Mouse (Mus musculus) kidney, adult 9 months (tissue): ENCODE data around the gene Ptprg.

Source experiments
- DNase-seq: peaks from one replicate; pipeline ENCODE4 v3.0.0; 2022

Gene Ptprg

DNA sequence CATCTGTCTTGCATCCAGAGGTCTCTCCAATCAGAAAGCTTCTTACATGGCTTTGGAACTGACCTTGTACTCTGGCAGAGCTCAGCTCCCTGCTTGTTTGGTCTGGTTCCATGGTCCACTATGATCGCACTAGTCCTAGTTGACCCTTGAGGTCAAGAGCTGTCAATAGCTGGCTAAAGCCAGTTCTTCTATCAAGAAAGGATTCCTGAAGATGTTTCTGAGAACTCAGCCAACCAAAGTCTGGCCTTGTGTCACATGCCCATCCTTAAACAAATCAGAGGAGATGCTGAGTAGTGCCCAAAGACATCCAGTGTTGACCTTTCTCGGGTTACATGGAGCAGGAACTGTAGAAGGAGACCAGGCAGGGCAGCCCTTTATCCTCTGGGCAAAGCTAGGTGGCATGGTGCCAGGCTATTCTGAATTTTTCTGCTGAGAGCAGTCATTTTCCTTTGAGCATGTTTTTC, 559.2 kb downstream of the Ptprg start:
- DNase-seq = peak; percentile 96

DNA sequence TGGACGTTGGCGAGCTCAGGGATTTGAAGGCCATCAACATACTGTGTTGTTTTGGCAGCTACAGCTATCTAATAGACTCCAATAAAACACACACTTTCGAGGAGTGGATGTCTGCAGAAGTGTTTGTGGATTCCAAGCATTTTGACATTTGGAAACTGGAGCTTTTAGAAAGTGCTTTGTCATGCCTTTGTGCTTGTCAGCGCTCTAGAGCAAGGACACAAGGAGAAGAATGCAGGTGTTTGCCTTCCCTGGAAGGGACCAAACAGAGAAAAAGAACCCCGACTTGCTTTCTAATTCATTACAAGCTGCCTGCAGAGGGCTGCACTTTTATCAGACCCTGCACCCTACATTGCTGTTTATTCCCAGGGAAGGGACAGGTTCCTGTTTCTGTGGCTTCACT, 560.0 kb downstream of the Ptprg start:
- peak; percentile 45 for DNase-seq

DNA sequence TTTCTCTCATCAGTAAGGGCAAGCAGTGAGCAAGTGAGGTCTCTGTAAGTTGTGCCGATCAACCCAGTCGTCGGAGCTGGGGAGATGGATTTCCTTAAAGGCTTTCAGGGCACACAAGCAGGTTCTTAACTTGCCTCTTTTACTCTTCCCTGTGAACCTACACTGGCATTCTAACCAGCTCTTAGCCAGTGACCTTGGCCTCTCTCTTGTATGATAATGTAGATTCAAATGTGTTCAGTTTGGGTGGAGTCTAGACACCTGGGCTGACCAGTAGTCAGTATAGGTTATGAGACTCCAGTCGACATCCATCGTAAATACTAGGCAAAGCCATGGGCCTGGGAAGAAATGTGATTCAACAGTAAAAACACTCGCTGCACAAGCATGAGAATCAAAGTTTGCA, 560.7 kb downstream of the Ptprg start:
- DNase-seq = no peak

DNA sequence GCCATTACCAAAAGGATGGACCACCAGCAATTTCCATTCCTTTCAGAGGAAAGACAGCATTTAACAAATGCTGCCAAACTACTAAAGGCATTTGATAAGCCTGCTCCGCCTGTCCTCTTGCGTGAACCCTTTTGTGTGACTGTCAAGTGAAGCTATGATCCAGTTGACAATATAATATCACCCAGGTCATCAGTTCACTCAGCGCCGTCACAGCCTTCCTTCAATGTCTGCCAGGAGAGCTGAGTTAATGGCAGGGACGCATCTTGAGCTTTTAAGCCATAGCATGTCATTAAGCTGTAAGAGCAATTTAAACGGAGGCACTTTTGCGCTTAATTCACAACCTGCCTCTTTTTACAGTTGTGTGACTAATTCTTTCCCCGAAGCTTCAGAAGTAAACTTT, 565.9 kb downstream of the Ptprg start:
- no peak for DNase-seq

DNA sequence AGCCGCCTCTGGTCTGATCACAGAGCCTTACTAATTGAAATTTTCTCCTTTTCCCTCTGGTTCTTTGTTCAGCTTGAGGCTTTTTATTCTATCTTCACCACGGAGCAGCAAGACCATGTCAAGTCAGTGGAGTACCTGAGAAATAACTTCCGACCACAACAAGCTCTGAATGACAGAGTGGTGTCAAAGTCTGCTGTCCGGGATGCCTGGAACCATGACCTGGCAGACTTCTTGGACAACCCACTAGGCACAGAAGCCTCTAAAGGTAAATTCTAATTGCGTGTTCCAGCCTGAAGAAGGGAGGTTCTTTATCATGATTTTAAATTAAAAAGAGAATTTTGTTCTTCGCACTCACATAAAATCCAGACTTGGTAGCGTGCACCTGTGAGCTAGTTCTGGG, 568.6 kb downstream of the Ptprg start:
- peak; percentile 59 for DNase-seq

DNA sequence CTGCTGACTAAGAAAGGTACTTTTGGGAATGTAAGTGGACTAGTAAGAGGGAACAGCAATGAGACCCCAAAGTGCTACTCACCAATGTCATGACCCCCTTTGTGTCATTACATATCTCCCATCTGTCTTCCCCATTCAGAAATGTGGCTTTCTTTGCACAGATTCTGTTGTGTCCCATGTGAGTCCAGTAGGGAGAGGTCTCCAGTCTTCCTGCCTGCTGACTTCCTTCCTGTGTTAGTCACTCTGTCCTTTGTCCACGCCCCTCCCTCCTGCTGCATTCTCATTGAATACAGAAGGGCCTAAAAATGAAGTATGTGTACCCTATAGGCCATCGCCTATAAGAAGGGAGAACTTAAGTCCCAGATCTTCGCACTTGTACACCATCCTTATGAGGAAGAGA, 571.4 kb downstream of the Ptprg start:
- DNase-seq = no peak

DNA sequence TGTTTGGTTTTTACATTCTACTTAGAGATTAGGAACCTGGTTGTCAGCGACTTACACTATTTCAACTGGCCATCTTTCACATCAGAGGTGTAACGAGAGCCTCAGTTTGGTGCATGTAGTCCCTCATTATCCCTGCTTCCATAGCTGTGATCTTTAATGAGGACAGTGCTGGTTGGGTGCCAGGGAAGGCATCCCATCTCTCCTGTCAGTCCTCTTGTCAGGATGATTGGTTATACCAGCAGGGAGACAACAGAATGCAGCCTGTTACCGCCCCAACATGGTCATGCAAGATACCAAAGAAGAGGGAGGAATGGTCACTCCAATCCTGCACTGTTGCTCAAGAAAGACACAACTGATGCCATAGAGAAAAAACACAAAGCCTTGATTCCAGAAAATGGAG, 574.6 kb downstream of the Ptprg start:
- no peak for DNase-seq

DNA sequence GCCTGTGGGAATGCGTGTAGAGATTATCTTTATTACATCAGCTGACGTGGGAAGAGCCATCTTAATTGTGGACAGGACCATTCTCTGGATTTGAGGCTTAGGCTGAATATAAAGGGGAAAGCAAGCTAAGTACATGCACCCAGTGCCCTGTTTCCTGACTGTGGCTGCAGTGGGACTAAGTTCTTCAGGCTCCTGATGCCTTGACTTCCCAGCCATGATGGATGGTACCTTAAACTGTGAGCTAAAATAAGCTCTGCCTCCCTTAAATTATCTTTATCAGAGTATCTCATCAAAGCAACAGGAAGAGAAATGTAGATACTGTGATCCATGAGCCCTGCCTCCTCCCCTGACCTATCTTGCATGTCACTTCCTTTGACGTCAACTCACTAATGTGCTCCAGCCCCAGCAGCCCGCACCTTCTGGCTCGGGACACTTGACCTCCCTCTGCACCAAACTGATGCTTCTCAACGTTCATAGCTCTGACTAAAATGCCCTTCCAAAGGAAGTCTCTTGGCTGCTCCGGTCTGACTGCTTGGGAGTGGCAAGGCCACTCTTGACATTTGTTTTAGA, 578.8 kb downstream of the Ptprg start:
- DNase-seq = peak; percentile 66

DNA sequence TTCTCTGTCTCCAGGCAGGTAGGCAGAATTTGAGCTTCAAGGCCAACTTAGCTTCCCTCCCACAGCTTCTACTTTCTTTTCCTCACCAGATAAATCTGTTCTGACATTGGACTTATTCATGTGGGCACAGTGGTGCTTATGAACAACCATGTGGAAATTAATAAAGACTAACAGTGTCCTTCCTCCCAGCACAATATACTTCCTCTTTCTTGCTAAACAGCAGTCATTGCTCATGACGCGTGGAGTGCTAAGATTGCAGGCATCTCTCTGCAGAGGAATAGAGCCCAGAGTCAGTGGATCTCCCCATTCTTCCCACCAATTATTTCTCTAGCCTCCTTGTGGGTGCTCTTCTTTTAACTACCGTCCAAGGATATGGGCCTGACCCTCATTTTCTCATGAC, 579.8 kb downstream of the Ptprg start:
- DNase-seq = no peak

DNA sequence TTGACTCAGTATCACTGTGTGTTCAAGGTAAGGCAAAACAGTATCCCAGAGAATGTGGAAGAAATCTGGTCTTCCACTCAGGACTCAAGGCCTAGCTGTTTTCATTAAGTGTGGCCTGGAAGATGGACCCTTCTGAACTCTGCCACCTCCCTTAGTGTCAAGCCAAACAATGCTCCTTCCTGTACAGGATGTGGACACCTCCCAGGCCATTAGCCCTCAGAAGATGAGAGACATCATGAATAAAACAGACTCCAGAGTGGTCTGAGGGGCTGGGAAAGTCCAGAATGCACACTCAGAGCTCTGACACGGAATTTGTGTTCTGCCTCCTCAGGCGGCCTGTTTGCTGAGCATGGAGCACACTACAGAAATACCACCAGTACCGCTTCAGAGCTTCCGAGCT, 581.2 kb downstream of the Ptprg start:
- peak; percentile 45 for DNase-seq

DNA sequence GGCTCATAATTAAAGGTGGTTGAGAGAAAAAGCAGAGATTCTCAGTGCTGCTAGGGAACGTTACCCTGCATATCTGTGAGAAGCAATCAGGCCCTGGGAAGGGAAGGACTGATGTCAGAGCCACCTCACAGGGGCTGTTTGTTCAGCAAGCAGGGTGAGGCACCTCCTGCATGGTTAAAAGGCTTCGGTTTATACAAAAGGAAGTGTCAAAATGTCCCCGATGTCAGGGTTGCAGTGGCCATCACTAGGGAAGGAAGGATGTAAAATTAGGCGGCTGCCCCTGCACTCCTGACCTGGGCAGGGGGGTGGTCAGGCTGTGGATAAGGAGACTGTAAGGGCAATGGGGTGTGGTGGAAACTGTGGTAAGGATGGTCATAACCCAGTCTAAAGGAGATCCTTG, 583.2 kb downstream of the Ptprg start:
- peak; percentile 27 for DNase-seq

DNA sequence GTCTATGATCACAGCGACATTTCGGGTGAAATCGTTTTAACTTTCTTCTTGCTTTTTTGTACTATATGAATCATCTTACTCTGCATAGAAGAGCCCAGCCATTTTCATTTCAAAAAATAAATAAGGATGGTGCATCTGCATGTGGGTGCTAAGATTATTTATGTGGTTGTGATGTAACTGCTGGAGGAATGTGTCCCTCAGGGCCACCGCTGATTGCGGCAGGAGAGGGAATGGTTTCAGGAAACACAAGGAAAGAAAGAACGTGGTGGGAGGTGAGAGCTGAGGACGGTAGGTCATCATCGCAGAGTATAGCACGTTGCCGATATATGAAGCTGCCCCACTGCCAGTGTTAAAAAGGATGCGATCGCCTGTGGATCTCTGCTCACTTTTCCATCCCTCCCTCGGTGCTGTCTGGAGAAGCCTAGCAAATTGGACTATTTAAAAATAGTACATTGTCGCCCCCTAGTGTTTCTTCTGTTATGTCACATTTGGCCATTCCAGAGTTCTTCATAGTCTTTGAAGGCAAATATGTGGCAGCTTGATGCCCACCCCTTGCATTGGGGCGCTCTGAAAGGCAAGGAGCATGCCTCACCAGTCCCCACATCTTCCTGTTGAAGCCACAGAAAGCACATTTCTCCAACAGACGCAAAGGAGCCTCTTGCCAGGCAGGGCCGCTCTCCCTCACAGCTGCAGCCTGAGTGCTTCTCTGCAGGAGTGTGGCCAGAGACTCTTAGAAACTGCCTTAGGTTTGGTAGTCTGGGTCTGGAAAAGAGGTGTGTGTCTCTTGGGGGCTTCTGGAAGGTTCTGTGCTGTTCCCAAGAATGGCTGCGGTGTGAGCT, 586.5 kb downstream of the Ptprg start:
- DNase-seq = peak; percentile 82

DNA sequence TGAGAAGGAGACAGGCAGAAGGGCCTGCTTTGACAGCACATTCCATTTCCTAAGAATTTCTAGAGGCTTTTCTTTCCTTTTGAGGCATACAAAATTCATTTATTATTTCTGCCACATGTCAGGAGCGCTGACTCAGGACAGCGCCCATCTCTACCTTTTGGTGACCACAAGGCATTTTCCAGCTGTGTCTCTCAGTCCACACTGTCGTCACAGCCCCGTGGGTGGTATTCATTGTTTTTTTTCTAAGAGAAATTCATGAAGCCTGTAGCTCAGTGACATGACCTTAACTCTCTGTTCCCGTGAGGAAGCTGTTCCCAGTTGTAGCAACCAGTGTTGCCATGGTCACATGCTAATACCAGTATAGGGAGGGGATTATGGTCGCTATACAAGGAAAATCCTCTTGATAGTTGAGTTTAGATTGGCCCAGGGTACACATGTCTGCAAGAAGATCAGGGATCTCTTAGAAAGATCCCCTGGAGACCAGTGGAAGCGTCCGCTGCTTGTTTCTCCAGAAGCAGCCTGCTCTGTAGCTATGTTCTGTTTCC, 590.7 kb downstream of the Ptprg start:
- no peak for DNase-seq

DNA sequence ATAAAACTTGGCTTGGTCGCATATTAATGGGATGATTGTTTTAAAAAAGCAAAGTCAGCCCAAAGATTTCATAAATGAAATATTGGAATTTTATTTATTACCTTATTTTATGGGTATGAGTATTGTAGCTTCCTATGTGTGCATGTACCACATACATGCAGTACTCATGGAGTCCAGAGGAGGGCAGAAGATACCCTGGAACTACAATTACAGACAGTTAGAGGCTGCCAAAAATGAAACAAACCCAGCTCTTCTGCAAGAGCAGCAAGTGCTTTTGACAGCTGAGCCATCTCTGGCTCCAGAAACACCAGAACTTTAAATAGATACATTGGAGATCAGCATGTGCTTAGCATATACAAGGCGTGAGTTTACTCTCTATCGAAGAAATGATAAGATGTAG, 592.6 kb downstream of the Ptprg start:
- no peak for DNase-seq

DNA sequence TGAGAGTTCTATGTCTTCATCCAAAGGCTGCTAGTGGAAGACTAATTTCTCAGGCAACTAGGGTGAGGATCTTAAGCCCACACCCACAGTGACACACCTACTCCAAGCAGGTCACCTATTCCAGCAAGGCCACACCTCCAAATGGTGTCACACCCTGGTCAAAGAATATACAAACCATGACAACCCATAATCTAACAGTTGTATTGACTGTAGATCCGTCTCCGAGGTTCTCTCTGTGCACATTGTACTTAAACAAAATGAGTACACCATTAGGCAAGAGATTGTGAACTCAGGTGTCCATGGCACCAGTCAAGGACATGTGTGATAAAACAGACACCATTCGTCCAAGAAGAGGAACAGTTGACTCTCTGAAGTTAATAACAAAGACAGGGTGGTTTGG, 596.2 kb downstream of the Ptprg start:
- no peak for DNase-seq

DNA sequence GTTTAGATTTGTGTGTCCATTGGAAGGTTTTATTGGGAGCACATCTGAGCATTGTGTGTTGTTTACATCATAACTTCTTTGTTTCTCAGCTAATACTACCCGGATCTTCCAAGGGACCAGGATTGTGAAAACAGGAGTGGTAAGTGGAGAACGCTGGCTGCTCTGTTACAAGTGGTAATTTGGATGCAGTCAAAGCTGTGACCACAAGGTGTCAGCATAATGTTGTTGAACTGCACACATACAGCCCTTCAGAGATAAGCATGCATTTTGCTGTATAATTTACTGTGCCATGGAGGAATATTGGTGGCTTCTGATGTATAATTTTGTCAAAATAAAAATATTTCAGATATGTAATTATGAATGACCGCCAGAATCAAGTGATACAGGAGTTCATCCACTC, 598.6 kb downstream of the Ptprg start:
- DNase-seq = peak; percentile 67

DNA sequence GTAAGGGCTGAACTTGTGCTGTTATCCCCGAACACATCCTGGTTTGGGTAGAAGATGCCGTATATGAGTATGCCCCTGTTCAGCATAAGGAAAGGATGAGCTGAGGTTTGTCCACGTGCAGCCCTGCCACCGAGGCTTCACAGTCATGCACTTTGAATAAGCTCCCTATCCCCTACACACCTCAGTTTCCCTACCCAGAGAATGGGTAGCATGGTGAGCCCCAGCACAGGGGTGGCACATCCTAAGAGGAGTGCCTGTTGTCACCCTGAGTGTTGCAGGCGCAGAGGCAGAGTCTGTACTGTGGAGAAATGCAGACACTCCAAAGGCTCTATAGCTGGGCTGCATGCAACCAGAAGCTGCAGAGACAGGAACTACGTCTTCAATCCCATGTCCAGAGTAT, 599.4 kb downstream of the Ptprg start:
- DNase-seq = no peak

DNA sequence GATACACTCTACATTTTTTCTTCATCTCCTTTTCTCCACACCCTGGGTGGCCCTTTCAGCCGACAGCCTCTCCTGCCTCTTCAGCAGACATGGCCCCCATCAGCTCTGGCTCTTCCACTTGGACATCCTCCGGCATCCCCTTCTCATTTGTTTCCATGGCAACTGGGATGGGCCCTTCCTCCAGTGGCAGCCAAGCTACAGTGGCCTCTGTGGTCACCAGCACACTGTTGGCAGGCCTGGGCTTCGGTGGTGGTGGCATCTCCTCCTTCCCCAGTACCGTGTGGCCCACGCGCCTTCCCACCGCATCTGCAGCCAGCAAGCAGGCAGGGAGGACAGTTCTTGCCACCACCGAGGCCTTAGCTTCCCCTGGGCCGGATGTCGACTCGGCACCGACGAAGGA, 600.3 kb downstream of the Ptprg start:
- DNase-seq = no peak

DNA sequence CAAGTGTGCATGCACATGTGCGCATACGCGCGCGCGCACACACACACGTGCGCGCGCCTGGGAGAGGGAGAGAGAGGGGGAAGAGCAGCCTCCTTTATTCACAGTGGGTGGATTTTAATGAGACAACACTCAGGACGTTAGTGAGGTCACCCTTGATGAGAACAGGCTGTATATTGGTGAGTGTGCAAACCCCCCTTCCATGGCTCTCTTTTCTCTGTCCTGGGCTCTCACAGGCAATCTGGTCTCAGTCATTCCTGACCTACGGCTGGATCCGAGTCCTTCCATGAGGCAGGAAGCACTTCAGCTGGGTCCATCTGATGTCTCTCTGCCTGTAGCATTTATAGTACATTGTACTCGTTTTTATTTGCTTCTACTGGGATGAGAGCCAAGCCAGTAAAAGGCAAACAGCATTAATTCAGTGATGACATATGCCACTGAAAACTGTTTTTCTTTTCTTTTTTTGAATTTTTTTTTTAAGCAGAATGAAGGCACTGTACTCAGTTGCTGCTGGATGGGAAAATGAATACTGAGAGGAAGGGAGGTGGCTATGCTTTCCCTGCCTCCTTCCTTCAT, 608.5 kb downstream of the Ptprg start:
- peak; percentile 16 for DNase-seq

DNA sequence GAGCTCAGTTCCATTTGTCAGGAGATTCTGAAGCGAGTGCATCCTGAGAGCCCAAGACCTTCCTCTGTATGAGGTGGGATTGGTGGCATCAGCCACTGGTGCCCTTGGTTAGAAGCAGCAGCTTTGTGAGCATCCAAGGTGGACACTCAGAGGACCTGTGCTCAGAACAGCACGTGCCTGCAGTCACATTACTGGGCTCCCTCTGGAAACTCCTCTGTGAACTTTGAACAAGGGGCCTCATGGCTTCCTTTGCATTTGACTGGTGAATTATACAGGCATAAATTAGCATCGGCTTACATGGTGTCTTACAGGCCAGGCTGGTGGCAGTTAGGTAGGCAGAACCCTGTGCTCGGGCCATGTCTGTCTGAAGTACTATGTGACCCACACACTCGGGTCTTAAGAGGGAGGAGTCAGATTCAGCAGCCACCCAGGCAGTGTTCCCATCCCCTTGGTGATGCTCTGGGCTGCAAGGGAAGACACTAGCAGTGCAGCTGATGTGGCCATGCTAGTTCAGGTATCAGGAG, 609.1 kb downstream of the Ptprg start:
- DNase-seq = peak; percentile 8

DNA sequence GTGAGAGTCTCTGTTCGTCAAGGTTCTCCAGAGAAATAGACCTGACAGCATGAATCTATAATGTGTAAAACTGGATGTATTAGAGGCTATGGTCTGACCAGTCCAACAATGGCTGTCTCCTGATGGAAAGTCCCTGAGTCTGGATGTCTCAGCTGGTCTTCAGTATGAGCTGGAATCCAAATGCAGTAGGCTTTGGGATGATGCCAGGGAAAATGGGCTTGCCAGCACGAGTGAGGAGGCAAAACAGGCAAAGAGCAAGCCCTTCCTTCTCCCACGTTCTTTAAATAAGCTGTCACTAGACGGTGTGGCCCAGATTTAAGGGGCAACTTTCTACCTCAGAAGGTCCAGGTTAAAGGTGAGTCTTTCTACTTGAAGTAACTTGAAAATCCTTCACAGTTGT, 609.9 kb downstream of the Ptprg start:
- peak; percentile 9 for DNase-seq

DNA sequence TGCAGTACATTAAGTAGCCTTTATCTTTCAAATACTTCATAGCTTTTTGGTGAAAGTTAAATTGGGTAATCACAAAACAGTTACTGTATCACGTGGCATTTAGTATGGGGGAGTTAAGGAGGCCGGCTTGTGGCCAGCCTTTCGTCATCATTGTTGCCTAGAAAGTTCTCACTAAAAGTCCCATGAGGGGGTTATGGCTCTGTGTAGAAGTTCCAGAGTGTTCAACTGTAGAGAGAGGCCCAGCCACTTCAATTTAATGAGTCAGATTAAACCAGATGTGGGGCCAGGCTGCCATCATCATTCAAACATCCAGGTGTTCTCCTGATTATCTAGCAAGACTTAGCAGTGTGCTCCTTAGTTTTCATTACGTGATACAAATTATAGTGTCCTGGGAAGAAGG, 613.9 kb downstream of the Ptprg start:
- no peak for DNase-seq

DNA sequence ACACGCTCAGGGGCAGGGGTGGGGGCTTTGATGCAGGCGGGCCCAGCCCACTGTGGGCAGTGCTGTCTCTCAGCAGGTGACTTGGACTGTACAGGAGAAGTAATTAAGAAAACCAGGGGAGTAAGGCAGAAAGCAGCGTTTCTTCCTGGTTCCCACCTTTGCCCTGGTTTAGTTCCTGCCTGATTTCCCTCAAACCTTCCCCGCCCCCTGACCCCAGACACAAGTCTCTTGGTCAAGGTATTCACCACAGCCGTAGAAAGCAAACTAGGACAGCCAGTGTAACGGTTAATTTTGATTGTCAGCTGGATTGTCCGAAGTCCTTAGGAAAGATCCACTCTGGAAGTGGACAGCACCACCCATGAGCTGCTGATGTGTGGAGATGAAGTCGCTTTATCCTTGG, 614.3 kb downstream of the Ptprg start:
- DNase-seq = peak; percentile 48

DNA sequence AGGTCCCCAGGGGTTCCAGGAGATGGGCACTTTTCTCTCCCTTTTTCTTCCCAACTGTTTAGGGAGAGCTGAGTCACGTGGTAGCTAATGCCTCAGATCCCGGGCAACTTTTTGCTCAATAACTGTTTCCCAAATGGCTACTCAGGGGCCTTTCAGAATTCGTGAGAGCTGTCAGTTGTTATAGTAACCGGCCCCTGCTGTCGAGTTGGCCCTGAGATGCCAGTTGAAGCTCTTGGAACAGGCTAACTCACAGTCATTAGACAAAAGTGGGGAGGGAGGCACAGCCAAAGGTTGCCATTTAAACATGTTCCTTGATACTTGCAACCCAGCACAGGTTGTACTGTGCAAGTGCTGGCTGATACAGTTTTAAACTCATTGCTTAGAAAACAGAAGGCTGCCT, 624.1 kb downstream of the Ptprg start:
- peak; percentile 20 for DNase-seq
